Mouse (Mus musculus): Measurements from ENCODE around the gene Vrk2. TPM values are rescaled to one million over a fixed set of nuclear protein-coding genes. Genes with fewer than 3 reads are reported as not detected.

The Vrk2 gene
- 10.8 and 11.3 TPM in 2 replicates for polyA plus RNA-seq (2012; rRNA removed)

- peak; percentile 81 for DNase-seq (ENCODE audit: low spot score)
Measured at GRCm38 (mm10) chr11:26593061-26594059, at the start of gene Vrk2, which contains the start of gene Gm6899. TSS of gene Vrk2 (minus strand) at chr11:26593999. TSS of gene Gm6899 (plus strand) at chr11:26593241.

GRCm38 (mm10) chr11:26642141-26642540 lies 48.3 kb upstream of the Vrk2 start:
- no peak for DNase-seq (ENCODE audit: low spot score)

- no peak for DNase-seq (ENCODE audit: low spot score)
Measured at GRCm38 (mm10) chr11:26640314-26640785, 46.6 kb upstream of the Vrk2 start.

GRCm38 (mm10) chr11:26636239-26636638 lies 42.4 kb upstream of the Vrk2 start:
- DNase-seq (ENCODE audit: low spot score) = no peak

GRCm38 (mm10) chr11:26622727-26623126 lies 28.9 kb upstream of the Vrk2 start:
- DNase-seq (ENCODE audit: low spot score) = no peak

GRCm38 (mm10) chr11:26618475-26619223 lies 24.9 kb upstream of the Vrk2 start:
- DNase-seq (ENCODE audit: low spot score) = no peak

- DNase-seq (ENCODE audit: low spot score) = no peak
Measured at GRCm38 (mm10) chr11:26608795-26609194, 15.0 kb upstream of the Vrk2 start.

- DNase-seq (ENCODE audit: low spot score) = no peak
Measured at GRCm38 (mm10) chr11:26604061-26604655, 10.4 kb upstream of the Vrk2 start.

- no peak for DNase-seq (ENCODE audit: low spot score)
Measured at GRCm38 (mm10) chr11:26601571-26602175, 7.9 kb upstream of the Vrk2 start.

- DNase-seq (ENCODE audit: low spot score) = no peak
Measured at GRCm38 (mm10) chr11:26600692-26601091, 6.9 kb upstream of the Vrk2 start.

GRCm38 (mm10) chr11:26598876-26599275 lies 5.1 kb upstream of the Vrk2 start:
- DNase-seq (ENCODE audit: low spot score) = no peak

GRCm38 (mm10) chr11:26597761-26598160 lies 4.0 kb upstream of the Vrk2 start:
- no peak for DNase-seq (ENCODE audit: low spot score)

- no peak for DNase-seq (ENCODE audit: low spot score)
Measured at GRCm38 (mm10) chr11:26597145-26597544, 3.3 kb upstream of the Vrk2 start.

- DNase-seq (ENCODE audit: low spot score) = no peak
Measured at GRCm38 (mm10) chr11:26596186-26596585, 2.4 kb upstream of the Vrk2 start.

- DNase-seq (ENCODE audit: low spot score) = no peak
Measured at GRCm38 (mm10) chr11:26594487-26594886, 688 bp upstream of the Vrk2 start.

- no peak for DNase-seq (ENCODE audit: low spot score)
Measured at GRCm38 (mm10) chr11:26592395-26593053, 1.3 kb downstream of the Vrk2 start.

- no peak for DNase-seq (ENCODE audit: low spot score)
Measured at GRCm38 (mm10) chr11:26587184-26587524, 6.6 kb downstream of the Vrk2 start.

- DNase-seq (ENCODE audit: low spot score) = no peak
Measured at GRCm38 (mm10) chr11:26586367-26587183, 7.2 kb downstream of the Vrk2 start.

GRCm38 (mm10) chr11:26585409-26586366 lies 8.1 kb downstream of the Vrk2 start:
- no peak for DNase-seq (ENCODE audit: low spot score)
